Mouse (Mus musculus): Measurements from ENCODE around the gene Ube2l6. TPM values are rescaled to one million over a fixed set of nuclear protein-coding genes. Genes with fewer than 3 reads are reported as not detected.

Gene Ube2l6
- polyA plus RNA-seq, 1 experiment from 2014 or later, result 404 TPM

DNA sequence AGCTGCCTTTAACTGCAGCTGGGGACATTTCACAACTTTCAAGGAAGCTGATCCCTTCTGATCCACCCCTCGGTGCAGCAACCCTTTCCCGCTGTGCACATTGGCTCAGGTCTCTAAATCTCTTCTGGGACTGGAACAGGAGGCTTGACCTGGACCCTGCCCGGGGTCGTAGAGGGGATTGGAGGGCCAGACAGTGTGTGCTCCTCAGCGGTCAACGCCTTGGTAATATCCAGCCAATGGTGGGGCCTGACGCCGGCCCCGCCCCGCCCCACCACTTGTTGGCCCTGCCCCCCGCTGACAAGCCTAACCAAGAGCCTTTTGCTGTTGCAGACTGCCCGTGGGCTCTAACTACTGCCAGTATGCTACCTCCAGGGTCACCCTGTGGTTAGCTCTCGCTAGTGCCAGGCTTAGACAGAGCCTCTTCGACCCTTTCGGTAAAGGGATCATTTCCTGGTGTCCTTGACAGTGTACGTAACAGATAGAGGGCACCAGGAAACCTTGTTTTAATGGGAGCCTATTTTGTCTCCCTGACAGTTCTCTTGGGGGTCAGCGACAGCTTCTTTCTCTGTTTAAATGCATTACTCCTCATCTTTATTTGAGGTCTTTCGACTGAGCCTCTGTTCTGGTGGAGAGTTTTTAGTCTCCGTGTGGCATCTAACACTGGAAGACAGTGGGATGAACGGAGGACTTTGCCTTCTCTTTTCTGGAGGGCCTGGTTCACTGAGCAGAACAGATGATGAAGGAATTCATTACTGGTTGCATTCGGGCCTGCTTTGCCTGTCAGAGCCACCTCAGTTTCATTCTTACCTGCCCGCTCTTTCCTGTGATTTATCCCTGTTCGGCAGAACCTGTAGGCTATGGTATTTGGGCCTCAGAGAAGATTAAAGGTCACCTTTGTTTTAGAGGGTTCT, 52.8 kb downstream of the Ube2l6 start:
- H3K4me2 ChIP-seq, result 0 out of 2 replicates have a peak overlapping the region, but pooled peaks have one; percentile 5
- peaks cover 76% of the 10 kb centered on the region for H3K4me1 ChIP-seq (replicated peaks)
- DNase-seq (no peak), ATAC-seq (ENCODE audit: low read depth) (peak; percentile 78)
- H3K9me3 ChIP-seq (replicated peaks), result no peaks in the 10 kb centered on the region
- no peaks in the 10 kb centered on the region for H3K27me3 ChIP-seq
- H3K36me3 ChIP-seq, result peaks cover 100% of the 10 kb centered on the region
- WGBS (ENCODE audit: insufficient replicate concordance), result 69% methylated on average over 23 of the region's 23 CpGs
- peak overlapping the region; percentile 78 for H3K27ac ChIP-seq
- H3K4me3 ChIP-seq (replicated peaks), result no peak overlapping the region
- 0 out of 2 replicates have a peak overlapping the region, but pooled peaks have one; percentile 28 for H3K9ac ChIP-seq

DNA sequence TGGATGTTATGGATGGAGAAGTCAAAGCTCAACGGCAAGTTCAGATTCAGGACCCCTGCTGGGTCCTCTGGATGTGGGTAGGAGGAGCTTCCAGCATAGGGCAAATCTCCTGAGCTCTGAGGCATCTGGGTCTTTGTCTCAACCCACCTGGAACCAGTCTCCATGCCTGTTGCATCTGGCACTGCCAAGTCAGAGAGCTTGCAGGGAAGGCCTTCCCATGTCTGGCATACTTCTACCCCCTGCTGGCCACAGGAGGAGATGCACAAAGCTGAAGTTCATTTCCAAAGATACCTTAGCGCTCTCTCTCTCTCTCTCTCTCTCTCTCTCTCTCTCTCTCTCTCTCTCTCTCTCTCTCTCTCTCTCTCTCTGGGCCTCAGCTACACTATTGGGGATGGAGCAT, 57.1 kb downstream of the Ube2l6 start:
- Histone ChIP-seq H3K4me3 (replicated peaks) (no peak overlapping the region), H3K27ac (no peak overlapping the region), H3K9me3 (replicated peaks) (no peaks in the 10 kb centered on the region), H3K4me1 (replicated peaks) (peaks cover 50% of the 10 kb centered on the region), H3K4me2 (no peak overlapping the region), H3K36me3 (peaks cover 99% of the 10 kb centered on the region), H3K27me3 (no peaks in the 10 kb centered on the region), H3K9ac (no peak overlapping the region)
- ATAC-seq (ENCODE audit: low read depth) (0 out of 2 replicates have a peak, but pooled peaks have one; percentile 30), DNase-seq (peak; percentile 31)
- WGBS (ENCODE audit: insufficient replicate concordance), result 85% methylated on average over 2 of the region's 2 CpGs

- H3K4me1 ChIP-seq (replicated peaks), result peaks cover 34% of the 10 kb centered on the region
- WGBS (ENCODE audit: insufficient replicate concordance), result 93% methylated on average over 1 of the region's 1 CpGs
- no peak overlapping the region for H3K9ac ChIP-seq
- H3K9me3 ChIP-seq (replicated peaks), result no peaks in the 10 kb centered on the region
- peaks cover 99% of the 10 kb centered on the region for H3K36me3 ChIP-seq
- DNase-seq (no peak), ATAC-seq (ENCODE audit: low read depth) (no peak)
- no peaks in the 10 kb centered on the region for H3K27me3 ChIP-seq
- H3K27ac ChIP-seq, result no peak overlapping the region
- H3K4me2 ChIP-seq, result no peak overlapping the region
- H3K4me3 ChIP-seq (replicated peaks), result no peak overlapping the region
These were observed 59.9 kb downstream of the Ube2l6 start for GRCm38 (mm10) chr2:84858551-84858950.

Other genes with a start within 250 kb of the Ube2l6 start
- gene Ctnnd1, start 148.1 kb upstream of the Ube2l6 start, polyA plus RNA-seq (2015; fragmentation: Nextera tagmentation; extraction: Ambion mirVana), result 10.8 and 16.7 TPM in 2 replicates
- gene Btbd18, start 139.7 kb upstream of the Ube2l6 start, polyA plus RNA-seq (2015; fragmentation: Nextera tagmentation; extraction: Ambion mirVana), result 0.03 and 0.06 TPM in 2 replicates
- gene Selenoh, start 128.1 kb upstream of the Ube2l6 start, polyA plus RNA-seq (2015; fragmentation: Nextera tagmentation; extraction: Ambion mirVana), result 143 and 145 TPM in 2 replicates
- gene Gm28635, start 120.8 kb upstream of the Ube2l6 start, polyA plus RNA-seq (2015; fragmentation: Nextera tagmentation; extraction: Ambion mirVana), result not detected in 2 replicates
- gene Med19, start 120.4 kb upstream of the Ube2l6 start, polyA plus RNA-seq (2015; fragmentation: Nextera tagmentation; extraction: Ambion mirVana), result 22.8 and 26.2 TPM in 2 replicates
- gene Tmx2, start 119.7 kb upstream of the Ube2l6 start, polyA plus RNA-seq (2015; fragmentation: Nextera tagmentation; extraction: Ambion mirVana), result 77.9 and 83.4 TPM in 2 replicates
- 15.8 and 22.4 TPM in 2 replicates for gene Zdhhc5, start 83.6 kb upstream of the Ube2l6 start, polyA plus RNA-seq (2015; fragmentation: Nextera tagmentation; extraction: Ambion mirVana)
- gene Clp1, start 71.5 kb upstream of the Ube2l6 start, polyA plus RNA-seq (2015; fragmentation: Nextera tagmentation; extraction: Ambion mirVana), result 60.3 and 69.1 TPM in 2 replicates
- gene Ypel4, start 64.8 kb upstream of the Ube2l6 start, polyA plus RNA-seq (2015; fragmentation: Nextera tagmentation; extraction: Ambion mirVana), result 57.8 and 64.2 TPM in 2 replicates
- gene Gm19426, start 55.2 kb upstream of the Ube2l6 start, polyA plus RNA-seq (2015; fragmentation: Nextera tagmentation; extraction: Ambion mirVana), result 1.5 and 2.2 TPM in 2 replicates
- gene Serping1, start 23.4 kb upstream of the Ube2l6 start, polyA plus RNA-seq (2015; fragmentation: Nextera tagmentation; extraction: Ambion mirVana), result 34.0 and 39.6 TPM in 2 replicates
- 0.23 and 0.24 TPM in 2 replicates for gene Smtnl1, start 23.8 kb downstream of the Ube2l6 start, polyA plus RNA-seq (2015; fragmentation: Nextera tagmentation; extraction: Ambion mirVana)
- gene Timm10, start 28.2 kb downstream of the Ube2l6 start, polyA plus RNA-seq (2015; fragmentation: Nextera tagmentation; extraction: Ambion mirVana), result 46.8 and 51.5 TPM in 2 replicates
- 138 and 178 TPM in 2 replicates for gene Slc43a1, start 40.0 kb downstream of the Ube2l6 start, polyA plus RNA-seq (2015; fragmentation: Nextera tagmentation; extraction: Ambion mirVana)
- gene Rtn4rl2, start 87.9 kb downstream of the Ube2l6 start, polyA plus RNA-seq (2015; fragmentation: Nextera tagmentation; extraction: Ambion mirVana), result not detected in 2 replicates
- 120 and 129 TPM in 2 replicates for gene Slc43a3, start 137.8 kb downstream of the Ube2l6 start, polyA plus RNA-seq (2015; fragmentation: Nextera tagmentation; extraction: Ambion mirVana)
- 59.8 and 60.0 TPM in 2 replicates for gene Prg2, start 181.6 kb downstream of the Ube2l6 start, polyA plus RNA-seq (2015; fragmentation: Nextera tagmentation; extraction: Ambion mirVana)
- gene Prg3, start 189.4 kb downstream of the Ube2l6 start, polyA plus RNA-seq (2015; fragmentation: Nextera tagmentation; extraction: Ambion mirVana), result 6.3 and 6.5 TPM in 2 replicates
- 199 and 216 TPM in 2 replicates for gene Ssrp1, start 238.4 kb downstream of the Ube2l6 start, polyA plus RNA-seq (2015; fragmentation: Nextera tagmentation; extraction: Ambion mirVana)
- 0.23 and 0.27 TPM in 2 replicates for gene P2rx3, start 238.6 kb downstream of the Ube2l6 start, polyA plus RNA-seq (2015; fragmentation: Nextera tagmentation; extraction: Ambion mirVana)
- gene Tnks1bp1, start 249.2 kb downstream of the Ube2l6 start, polyA plus RNA-seq (2015; fragmentation: Nextera tagmentation; extraction: Ambion mirVana), result 3.4 and 4.9 TPM in 2 replicates